Mouse (Mus musculus): ENCODE results near the gene Stx6.
A peak's percentile ranks its signal among the peaks of the same experiment; 100 is the strongest.

The Stx6 gene

DNA sequence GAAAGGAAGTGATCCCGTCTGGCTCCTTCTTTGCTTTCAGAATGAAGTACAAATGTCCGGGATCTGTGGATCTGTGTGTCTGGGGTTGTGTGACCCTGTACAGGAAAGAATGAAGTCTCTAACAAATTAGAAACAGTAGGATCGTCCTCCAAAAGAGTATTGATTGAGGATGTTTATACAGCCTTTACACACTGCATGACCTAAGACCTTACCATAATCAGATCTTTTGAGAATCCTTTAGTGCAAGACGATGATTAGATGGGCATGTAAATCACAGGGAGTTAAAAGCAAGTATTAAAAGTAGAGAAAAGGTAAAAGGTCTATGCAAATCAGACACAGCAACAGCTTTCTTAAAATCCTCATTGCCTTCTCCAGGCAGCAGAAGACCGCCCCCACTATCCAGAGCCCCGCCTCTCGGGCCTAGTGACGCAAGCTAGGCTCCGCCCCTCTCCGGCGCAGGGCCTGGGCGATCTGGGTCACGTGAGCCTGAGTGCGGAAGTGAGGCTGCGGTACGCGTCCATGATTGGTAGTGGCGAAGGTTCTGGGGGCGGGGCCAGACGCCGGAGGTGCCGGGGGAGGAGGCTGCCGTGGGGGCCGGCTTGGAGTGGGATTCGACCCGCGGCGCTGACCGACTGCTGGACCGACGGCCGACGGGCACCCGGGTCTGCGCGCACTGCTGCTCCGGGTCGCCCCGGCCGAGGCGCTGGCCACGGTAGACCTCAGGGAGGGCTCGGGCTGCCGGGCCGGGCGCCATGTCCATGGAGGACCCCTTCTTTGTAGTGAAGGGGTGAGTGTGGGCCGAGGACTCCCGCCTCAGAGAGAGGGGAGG is at the start of gene Stx6:
Gene Stx6, plus strand, starts transcription at position 575 of the 829 bp plus-strand sequence.
- DNase-seq (ENCODE audit: low read depth, low spot score), result peak; percentile 99

DNA sequence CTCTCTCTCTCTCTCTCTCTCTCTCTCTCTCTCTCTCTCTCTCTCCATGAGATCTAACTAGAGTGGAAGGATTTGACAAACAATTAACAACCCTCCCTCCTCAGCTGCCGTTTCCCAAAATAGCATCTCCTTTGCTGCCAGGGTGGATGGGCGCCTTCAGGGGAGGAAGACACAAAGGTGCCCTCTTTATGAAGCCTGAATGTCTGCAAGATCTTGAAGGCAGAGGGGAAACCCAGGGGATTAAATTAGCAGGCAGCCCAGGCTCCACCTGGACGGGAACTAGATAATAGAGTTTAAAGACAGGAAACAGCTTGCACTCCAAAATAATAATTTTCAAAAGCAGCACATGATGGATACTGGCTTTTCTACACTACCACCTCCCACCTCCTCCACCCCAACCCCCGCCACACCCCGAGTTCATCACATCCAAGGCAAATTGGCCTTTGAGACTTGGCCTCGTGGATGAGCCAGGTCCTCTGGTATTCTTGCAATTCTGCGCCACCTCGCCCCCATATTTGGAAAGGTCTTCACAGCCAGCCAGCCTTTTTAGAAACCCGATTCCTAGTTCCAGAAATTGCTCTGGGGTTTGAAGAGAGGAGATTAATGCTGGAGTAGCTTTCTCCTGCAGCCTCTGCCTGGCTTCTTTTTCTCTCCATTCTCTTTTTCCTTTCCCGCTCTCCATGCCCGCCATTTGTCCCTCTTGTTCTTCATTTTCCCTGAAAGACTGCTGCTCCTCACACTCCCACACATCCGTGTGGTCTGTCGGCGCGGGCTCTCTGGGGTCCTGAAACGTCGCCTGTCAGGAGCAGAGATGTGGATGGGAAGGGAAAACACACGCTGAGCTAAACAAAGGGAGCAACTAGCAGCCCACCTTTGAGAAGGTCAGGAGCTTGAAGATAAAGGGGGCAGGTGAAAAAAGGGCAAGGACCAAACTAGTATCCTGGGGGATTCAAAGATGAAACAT is 48.8 kb upstream of the Stx6 start:
- DNase-seq (ENCODE audit: low read depth, low spot score), result peak; percentile 19

- peak; percentile 54 for DNase-seq (ENCODE audit: low read depth, low spot score)
Observed at GRCm38 (mm10) chr1:155111491-155111890, 47.0 kb upstream of the Stx6 start.

- no peak for DNase-seq (ENCODE audit: low read depth, low spot score)
Observed at GRCm38 (mm10) chr1:155112118-155112517, 46.4 kb upstream of the Stx6 start.

DNA sequence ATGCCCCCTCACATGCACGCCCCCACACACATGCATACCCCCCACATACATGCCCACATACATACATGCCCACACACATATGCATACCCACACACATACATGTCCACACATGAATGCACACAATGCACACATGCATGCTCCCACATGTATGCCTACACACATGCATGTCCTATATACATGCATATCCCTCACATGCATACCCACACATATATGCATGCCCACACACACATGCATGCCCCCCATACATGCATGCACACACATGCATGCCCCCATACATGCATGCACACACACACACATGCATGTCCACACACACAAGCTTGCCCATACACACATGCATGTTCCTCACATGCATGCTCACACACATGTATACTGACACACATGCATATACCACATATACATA is 45.6 kb upstream of the Stx6 start:
- no peak for DNase-seq (ENCODE audit: low read depth, low spot score)

DNA sequence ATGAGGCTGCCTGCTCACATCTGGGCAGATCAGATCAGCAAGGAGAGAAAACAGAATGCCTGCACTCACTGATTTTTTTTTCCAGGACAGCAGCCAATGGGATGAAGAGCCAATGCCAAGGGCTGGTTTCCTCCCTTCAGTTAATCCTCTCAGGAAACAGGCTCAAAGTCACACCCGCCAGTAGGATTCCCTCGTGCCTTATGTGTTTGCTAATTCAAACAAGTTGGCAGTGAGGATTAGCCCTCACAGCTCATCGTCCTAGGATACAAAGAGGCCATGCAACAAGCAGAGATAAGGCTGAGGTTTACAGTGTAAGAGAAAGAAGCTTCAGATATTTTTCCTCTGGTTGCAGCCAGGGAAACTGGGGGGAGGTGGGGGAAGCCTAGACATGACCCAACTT is 44.6 kb upstream of the Stx6 start:
- no peak for DNase-seq (ENCODE audit: low read depth, low spot score)

DNA sequence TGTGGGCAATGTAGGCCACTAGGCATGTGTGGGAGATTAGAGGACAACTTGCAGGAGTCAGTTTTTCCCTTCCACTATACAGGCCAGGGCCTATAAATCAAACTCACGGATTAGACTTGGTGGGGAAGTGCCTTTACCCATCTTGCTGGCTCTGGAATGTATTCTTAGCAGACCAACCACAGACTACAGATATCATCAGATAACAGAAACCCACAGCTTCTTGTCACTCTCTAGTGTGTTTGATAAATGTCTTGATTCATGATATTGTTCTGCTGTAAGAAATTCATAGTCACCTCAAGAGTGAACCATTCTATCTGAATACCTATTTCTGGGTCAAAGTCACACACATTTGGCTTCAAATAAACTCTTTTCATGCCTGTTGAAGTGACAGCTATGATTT is 38.8 kb upstream of the Stx6 start:
- DNase-seq (ENCODE audit: low read depth, low spot score), result no peak

GRCm38 (mm10) chr1:155121977-155122939 is 36.3 kb upstream of the Stx6 start:
- DNase-seq (ENCODE audit: low read depth, low spot score), result no peak

DNA sequence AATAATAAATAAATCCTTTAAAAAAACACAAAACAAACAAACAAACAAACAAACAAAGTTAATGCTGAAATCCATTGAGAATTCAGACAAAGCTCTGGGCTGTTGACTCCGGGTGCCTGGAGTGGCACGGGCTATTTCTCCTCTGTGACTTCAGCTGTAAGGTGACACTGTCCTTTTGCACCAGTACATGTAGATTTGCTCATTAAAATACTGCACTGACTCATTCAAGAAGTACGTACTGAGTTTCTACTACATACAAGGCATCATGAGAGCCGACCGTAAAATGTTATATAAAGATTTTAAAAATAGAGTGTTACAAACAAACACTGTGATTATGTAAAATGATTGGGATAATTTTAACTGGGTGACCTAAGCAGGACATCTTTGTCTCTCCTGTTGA is 34.1 kb upstream of the Stx6 start:
- no peak for DNase-seq (ENCODE audit: low read depth, low spot score)

DNA sequence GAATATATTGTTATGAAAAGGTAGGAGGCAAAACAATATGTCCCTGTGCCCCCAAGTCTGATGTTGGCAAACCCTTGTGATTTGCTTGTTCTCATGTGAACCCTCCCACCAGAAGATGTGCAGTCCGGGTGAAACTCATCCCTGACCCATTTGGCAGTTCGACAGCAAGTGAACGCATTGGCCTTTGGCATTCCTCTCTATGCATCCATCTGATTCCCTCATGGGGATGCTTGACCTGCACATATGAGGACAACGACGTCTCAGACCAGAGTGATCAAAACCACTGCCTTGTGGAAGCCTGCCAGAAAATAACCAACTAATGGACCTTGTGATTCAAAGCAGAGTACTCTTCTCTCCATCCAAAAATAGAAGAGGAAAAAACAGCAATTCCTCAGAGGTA is 31.8 kb upstream of the Stx6 start:
- no peak for DNase-seq (ENCODE audit: low read depth, low spot score)

DNA sequence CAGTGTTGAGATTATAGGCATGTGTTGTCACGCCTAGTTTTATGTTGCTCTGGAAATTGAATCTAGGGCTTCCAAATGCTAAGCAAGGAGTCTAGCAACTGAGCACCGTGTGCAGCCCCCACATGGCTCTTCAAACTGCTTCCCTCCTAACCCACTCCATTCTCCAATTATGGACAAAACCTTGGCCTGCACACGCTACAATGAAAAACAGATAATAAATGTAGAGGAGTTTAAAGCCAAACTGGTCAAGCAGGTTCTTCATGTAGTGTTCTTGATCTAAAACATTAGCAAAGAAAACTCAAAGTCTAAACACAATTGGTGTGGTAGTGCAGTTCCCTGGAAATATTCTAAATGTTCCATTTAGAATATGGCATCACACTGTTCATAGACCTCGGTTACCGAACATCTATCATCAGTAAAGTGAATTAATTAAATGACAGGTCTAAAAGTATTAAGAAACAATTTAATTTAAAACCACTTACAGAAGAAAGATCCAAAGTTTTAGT is 31.0 kb upstream of the Stx6 start:
- no peak for DNase-seq (ENCODE audit: low read depth, low spot score)

GRCm38 (mm10) chr1:155134866-155135265 is 23.6 kb upstream of the Stx6 start:
- no peak for DNase-seq (ENCODE audit: low read depth, low spot score)

DNA sequence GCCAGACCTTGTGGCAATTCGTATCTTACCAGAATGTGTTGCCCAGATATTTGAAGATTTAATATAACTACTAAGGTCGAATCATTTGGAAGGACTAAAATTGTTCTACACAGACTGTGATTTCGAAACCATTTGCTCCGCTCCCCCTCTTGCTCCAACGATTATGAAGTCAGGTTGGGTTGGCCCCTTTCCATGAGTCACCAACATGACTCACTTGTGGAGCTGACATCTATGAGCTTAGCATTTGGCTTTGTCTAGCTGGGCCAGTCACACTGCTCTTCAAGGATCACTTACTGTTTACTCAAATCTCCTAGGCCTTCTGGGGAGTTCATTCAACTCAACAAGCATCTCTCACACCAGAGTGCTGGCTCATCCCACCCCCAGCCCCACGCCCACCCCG is 19.7 kb upstream of the Stx6 start:
- DNase-seq (ENCODE audit: low read depth, low spot score), result no peak

GRCm38 (mm10) chr1:155140076-155140475 is 18.4 kb upstream of the Stx6 start:
- DNase-seq (ENCODE audit: low read depth, low spot score), result peak; percentile 86

GRCm38 (mm10) chr1:155145620-155146019 is 12.9 kb upstream of the Stx6 start:
- no peak for DNase-seq (ENCODE audit: low read depth, low spot score)

DNA sequence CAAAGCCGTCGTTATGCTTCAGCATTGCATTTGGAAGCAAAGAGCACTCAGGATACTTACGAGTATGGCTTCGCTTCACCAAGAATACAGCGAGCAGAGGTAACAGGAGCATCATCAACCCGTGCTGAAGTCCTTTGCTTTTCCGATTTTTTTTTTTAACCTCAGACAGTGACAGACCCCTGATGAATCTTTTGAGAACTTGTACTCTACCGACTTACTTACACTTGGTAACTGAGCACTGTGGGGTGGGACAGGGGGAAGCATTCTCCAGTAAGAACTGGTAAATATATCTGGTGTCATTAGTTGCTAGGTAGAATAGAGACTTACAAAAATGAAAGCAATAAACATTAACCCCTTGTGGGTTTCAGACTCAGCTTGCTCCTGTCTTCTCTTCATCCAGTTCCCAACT is 11.9 kb upstream of the Stx6 start, which contains the start of gene Mr1:
Gene Mr1, minus strand, starts transcription at position 243 of the 409 bp plus-strand sequence.
- peak; percentile 28 for DNase-seq (ENCODE audit: low read depth, low spot score)

DNA sequence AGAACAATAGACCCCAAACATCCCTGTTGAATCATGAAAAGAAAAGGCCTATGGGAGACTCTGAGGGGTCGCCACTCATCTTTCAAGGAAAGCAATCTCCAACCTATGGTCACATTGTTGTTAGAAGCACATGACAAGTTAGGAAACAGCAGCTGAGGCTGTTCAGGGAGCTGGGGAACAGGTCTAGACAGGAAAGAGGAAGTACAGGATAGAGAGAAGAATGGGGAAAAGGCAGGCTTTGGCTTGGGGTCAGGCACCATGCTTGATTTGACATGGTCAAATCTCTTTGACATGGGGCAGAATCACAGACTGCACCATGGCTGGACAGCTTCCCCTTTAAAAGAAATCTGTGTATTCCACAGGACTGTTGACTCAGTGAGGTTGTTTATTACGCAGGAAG is 11.3 kb upstream of the Stx6 start:
- DNase-seq (ENCODE audit: low read depth, low spot score), result no peak

DNA sequence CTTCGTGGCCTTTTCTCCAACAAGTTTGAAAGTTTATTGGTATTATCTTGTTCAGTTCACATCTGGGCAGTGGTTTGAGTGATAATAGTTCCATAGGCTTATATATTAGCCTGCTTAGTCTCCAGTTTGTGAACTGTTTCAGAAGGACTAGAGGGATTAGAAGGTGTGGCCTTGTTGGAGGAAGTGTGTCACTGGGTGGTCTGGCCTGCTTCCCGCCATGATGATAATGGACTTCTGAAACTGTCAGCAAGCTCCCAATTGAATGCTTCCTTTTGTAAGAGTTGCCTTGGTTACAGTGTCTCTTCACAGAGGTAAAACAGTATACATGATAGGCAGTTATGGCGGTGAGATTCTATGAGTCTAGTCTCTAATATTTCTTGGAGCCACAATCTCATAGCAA is 9.1 kb upstream of the Stx6 start:
- DNase-seq (ENCODE audit: low read depth, low spot score), result no peak

DNA sequence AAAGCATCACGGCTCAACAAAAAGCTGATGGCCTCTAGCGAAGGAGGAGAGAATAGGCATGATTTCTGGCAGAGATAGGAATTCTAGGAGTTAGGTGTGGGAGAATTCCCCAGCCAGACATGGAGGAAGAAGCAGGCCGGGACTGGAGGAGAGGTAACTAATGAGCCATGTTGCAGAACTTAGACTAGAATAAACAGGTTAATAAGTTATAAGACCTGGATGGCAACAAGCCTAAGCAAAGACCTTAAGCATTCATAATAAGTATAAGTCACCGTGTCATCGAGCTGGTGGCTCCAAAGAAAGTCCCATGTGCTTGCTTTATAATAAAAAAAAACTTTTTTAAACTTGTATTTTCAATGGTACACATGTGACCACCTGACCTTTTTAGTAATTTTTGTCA is 7.7 kb upstream of the Stx6 start:
- no peak for DNase-seq (ENCODE audit: low read depth, low spot score)

GRCm38 (mm10) chr1:155153906-155154305 is 4.6 kb upstream of the Stx6 start:
- DNase-seq (ENCODE audit: low read depth, low spot score), result no peak

- DNase-seq (ENCODE audit: low read depth, low spot score), result peak; percentile 11
Observed at GRCm38 (mm10) chr1:155158970-155159484, 512 bp downstream of the Stx6 start.

All from ES-CJ7 (cell line).